Mouse (Mus musculus): ENCODE results near the gene Bcl2. TPM values are rescaled to one million over a fixed set of nuclear protein-coding genes. Genes with fewer than 3 reads are reported as not detected.

Gene Bcl2
- polyA plus RNA-seq, 1 experiment from 2014 or later = 18.5 TPM

GRCm38 (mm10) chr1:106602536-106602935 lies 111.5 kb downstream of the Bcl2 start:
- peak overlapping the region; percentile 47 for H3K27ac ChIP-seq (ENCODE audit: low read length)
- H3K4me3 ChIP-seq (ENCODE audit: low read length) = no peak overlapping the region
- H3K27me3 ChIP-seq (ENCODE audit: control insufficient read depth, insufficient read depth, low read depth, low read length) = no peaks in the 10 kb centered on the region
- H3K36me3 ChIP-seq (ENCODE audit: control insufficient read depth, insufficient read depth, low read length) = no peaks in the 10 kb centered on the region
- no peaks in the 10 kb centered on the region for H3K9me3 ChIP-seq (ENCODE audit: control insufficient read depth, low read length)
- WGBS = 17% methylated on average over 5 of the region's 5 CpGs
- peaks cover 20% of the 10 kb centered on the region for H3K4me1 ChIP-seq (replicated peaks; ENCODE audit: control insufficient read depth, insufficient read depth, low read length)
- H3K4me2 ChIP-seq (ENCODE audit: low read depth, low read length) = peak overlapping the region; percentile 27
- no peak overlapping the region for H3K9ac ChIP-seq (ENCODE audit: low read length)
- peak; percentile 62; the same call in 1 of the 2 replicates for ATAC-seq (ENCODE audit: low read depth)

DNA sequence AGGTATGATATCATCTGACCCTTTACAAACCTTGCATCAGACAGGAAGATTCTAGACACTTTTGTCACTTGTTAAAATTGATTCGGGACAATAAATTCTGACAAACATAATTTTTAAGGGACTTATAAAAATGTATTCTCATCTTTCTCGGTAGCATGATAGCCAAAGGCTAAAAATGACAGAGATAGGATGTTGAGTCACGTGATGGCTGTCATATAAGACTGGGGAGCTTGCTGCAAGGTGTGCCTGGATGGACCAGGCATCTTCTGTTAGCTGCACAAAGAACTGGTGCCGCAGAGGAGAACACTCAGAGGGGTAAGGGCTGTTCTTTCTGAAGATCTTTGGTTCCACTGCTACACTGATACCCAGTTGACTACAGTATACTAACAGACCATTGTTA lies 112.8 kb downstream of the Bcl2 start:
- Histone ChIP-seq H3K27ac (ENCODE audit: low read length) (no peak overlapping the region), H3K27me3 (ENCODE audit: control insufficient read depth, insufficient read depth, low read depth, low read length) (no peaks in the 10 kb centered on the region), H3K9me3 (ENCODE audit: control insufficient read depth, low read length) (no peaks in the 10 kb centered on the region), H3K4me1 (replicated peaks; ENCODE audit: control insufficient read depth, insufficient read depth, low read length) (peaks cover 20% of the 10 kb centered on the region), H3K4me2 (ENCODE audit: low read depth, low read length) (no peak overlapping the region), H3K36me3 (ENCODE audit: control insufficient read depth, insufficient read depth, low read length) (no peaks in the 10 kb centered on the region), H3K9ac (ENCODE audit: low read length) (no peak overlapping the region), H3K4me3 (ENCODE audit: low read length) (no peak overlapping the region)
- WGBS = 86% methylated on average over 4 of the region's 4 CpGs
- no peak for ATAC-seq (ENCODE audit: low read depth)

GRCm38 (mm10) chr1:106600841-106601240 lies 113.2 kb downstream of the Bcl2 start:
- Histone ChIP-seq H3K4me3 (ENCODE audit: low read length) (no peak overlapping the region), H3K9me3 (ENCODE audit: control insufficient read depth, low read length) (no peaks in the 10 kb centered on the region), H3K27ac (ENCODE audit: low read length) (no peak overlapping the region), H3K9ac (ENCODE audit: low read length) (no peak overlapping the region), H3K4me1 (replicated peaks; ENCODE audit: control insufficient read depth, insufficient read depth, low read length) (peaks cover 20% of the 10 kb centered on the region), H3K27me3 (ENCODE audit: control insufficient read depth, insufficient read depth, low read depth, low read length) (no peaks in the 10 kb centered on the region), H3K36me3 (ENCODE audit: control insufficient read depth, insufficient read depth, low read length) (no peaks in the 10 kb centered on the region), H3K4me2 (ENCODE audit: low read depth, low read length) (no peak overlapping the region)
- 76% methylated on average over 5 of the region's 5 CpGs for WGBS
- no peak for ATAC-seq (ENCODE audit: low read depth)

DNA sequence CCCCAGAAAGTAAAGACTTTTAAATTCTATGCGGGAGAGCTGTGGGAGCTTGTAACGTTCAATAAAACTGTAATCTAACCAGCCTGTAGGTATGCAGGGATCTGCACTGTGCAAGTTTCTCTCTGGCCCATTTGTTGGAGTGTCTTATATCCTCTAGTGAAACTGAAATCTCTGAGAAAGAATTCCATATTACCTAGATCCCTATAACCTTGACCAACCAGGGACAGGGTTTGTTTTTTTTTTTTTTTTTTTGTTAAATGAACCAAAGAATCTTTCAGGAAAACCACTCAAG lies 115.8 kb downstream of the Bcl2 start:
- H3K9me3 ChIP-seq (ENCODE audit: control insufficient read depth, low read length) = no peaks in the 10 kb centered on the region
- H3K4me3 ChIP-seq (ENCODE audit: low read length) = no peak overlapping the region
- H3K27me3 ChIP-seq (ENCODE audit: control insufficient read depth, insufficient read depth, low read depth, low read length) = no peaks in the 10 kb centered on the region
- H3K4me2 ChIP-seq (ENCODE audit: low read depth, low read length) = no peak overlapping the region
- ATAC-seq (ENCODE audit: low read depth) = no peak
- H3K4me1 ChIP-seq (replicated peaks; ENCODE audit: control insufficient read depth, insufficient read depth, low read length) = peaks cover 12% of the 10 kb centered on the region
- H3K27ac ChIP-seq (ENCODE audit: low read length) = no peak overlapping the region
- H3K36me3 ChIP-seq (ENCODE audit: control insufficient read depth, insufficient read depth, low read length) = no peaks in the 10 kb centered on the region
- 87% methylated on average over 2 of the region's 2 CpGs for WGBS
- H3K9ac ChIP-seq (ENCODE audit: low read length) = no peak overlapping the region

GRCm38 (mm10) chr1:106597575-106598291 lies 116.3 kb downstream of the Bcl2 start:
- Histone ChIP-seq H3K27ac (ENCODE audit: low read length) (no peak overlapping the region), H3K27me3 (ENCODE audit: control insufficient read depth, insufficient read depth, low read depth, low read length) (no peaks in the 10 kb centered on the region), H3K4me2 (ENCODE audit: low read depth, low read length) (no peak overlapping the region), H3K4me3 (ENCODE audit: low read length) (no peak overlapping the region), H3K4me1 (replicated peaks; ENCODE audit: control insufficient read depth, insufficient read depth, low read length) (peaks cover 7% of the 10 kb centered on the region), H3K9ac (ENCODE audit: low read length) (no peak overlapping the region), H3K36me3 (ENCODE audit: control insufficient read depth, insufficient read depth, low read length) (no peaks in the 10 kb centered on the region), H3K9me3 (ENCODE audit: control insufficient read depth, low read length) (no peaks in the 10 kb centered on the region)
- no peak for ATAC-seq (ENCODE audit: low read depth)
- 75% methylated on average over 5 of the region's 5 CpGs for WGBS

DNA sequence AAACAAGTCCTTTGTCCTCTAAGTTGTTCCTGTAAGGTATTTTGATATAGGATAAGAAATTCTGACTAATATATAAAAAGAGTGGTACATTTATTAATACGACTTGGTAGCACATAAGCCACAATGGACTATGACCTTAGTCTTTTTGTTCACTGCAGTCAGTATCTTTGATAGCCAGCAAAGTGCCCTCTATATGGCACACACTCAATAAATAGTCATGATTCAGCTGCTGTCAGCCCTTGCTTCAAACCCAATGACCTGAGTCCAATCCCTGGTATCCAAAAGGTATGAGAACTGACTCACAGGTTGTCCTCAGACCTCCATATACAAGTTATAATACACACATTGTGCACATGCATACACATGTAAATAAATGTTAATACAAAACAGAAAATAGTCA lies 117.7 kb downstream of the Bcl2 start:
- Histone ChIP-seq H3K4me1 (replicated peaks; ENCODE audit: control insufficient read depth, insufficient read depth, low read length) (no peaks in the 10 kb centered on the region; the same call in 1 of the 2 replicates), H3K27ac (ENCODE audit: low read length) (no peak overlapping the region), H3K36me3 (ENCODE audit: control insufficient read depth, insufficient read depth, low read length) (no peaks in the 10 kb centered on the region), H3K27me3 (ENCODE audit: control insufficient read depth, insufficient read depth, low read depth, low read length) (no peaks in the 10 kb centered on the region), H3K9me3 (ENCODE audit: control insufficient read depth, low read length) (no peaks in the 10 kb centered on the region), H3K4me2 (ENCODE audit: low read depth, low read length) (no peak overlapping the region), H3K9ac (ENCODE audit: low read length) (no peak overlapping the region), H3K4me3 (ENCODE audit: low read length) (no peak overlapping the region)
- WGBS = 90% methylated on average over 1 of the region's 1 CpGs
- no peak for ATAC-seq (ENCODE audit: low read depth)

GRCm38 (mm10) chr1:106595286-106595885 lies 118.7 kb downstream of the Bcl2 start:
- no peak for ATAC-seq (ENCODE audit: low read depth)
- peaks cover 4% of the 10 kb centered on the region for H3K4me1 ChIP-seq (replicated peaks; ENCODE audit: control insufficient read depth, insufficient read depth, low read length)
- H3K4me2 ChIP-seq (ENCODE audit: low read depth, low read length) = no peak overlapping the region
- H3K27ac ChIP-seq (ENCODE audit: low read length) = no peak overlapping the region
- no peaks in the 10 kb centered on the region for H3K27me3 ChIP-seq (ENCODE audit: control insufficient read depth, insufficient read depth, low read depth, low read length)
- H3K4me3 ChIP-seq (ENCODE audit: low read length) = no peak overlapping the region
- WGBS = 72% methylated on average over 6 of the region's 6 CpGs
- no peak overlapping the region for H3K9ac ChIP-seq (ENCODE audit: low read length)
- no peaks in the 10 kb centered on the region for H3K9me3 ChIP-seq (ENCODE audit: control insufficient read depth, low read length)
- H3K36me3 ChIP-seq (ENCODE audit: control insufficient read depth, insufficient read depth, low read length) = no peaks in the 10 kb centered on the region

- Histone ChIP-seq H3K36me3 (ENCODE audit: control insufficient read depth, insufficient read depth, low read length) (no peaks in the 10 kb centered on the region), H3K27ac (ENCODE audit: low read length) (no peak overlapping the region), H3K27me3 (ENCODE audit: control insufficient read depth, insufficient read depth, low read depth, low read length) (no peaks in the 10 kb centered on the region), H3K4me1 (replicated peaks; ENCODE audit: control insufficient read depth, insufficient read depth, low read length) (peaks cover 6% of the 10 kb centered on the region), H3K9ac (ENCODE audit: low read length) (no peak overlapping the region), H3K4me3 (ENCODE audit: low read length) (no peak overlapping the region), H3K9me3 (ENCODE audit: control insufficient read depth, low read length) (no peaks in the 10 kb centered on the region), H3K4me2 (ENCODE audit: low read depth, low read length) (no peak overlapping the region)
- no peak for ATAC-seq (ENCODE audit: low read depth)
- WGBS = 39% methylated on average over 2 of the region's 2 CpGs
Measured at GRCm38 (mm10) chr1:106591180-106591774, 122.8 kb downstream of the Bcl2 start.

DNA sequence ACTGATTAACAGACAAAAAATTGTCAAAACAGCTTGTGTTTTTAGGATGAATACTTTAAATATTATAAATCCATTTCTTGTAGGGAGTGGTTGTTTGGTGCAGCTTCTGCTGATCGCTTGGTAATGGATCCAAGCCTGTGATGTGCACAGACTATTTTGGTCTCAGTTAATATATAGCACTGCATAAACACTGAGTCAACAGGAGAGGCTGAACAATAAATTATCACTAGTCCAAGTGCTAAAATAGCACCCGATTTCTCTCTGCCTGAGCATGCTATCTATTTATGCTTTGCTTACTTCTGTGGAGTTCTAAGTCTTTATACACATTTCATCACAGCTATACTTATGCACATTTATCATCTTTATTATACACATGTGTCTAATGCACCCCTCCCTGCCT lies 124.9 kb downstream of the Bcl2 start:
- no peaks in the 10 kb centered on the region for H3K36me3 ChIP-seq (ENCODE audit: control insufficient read depth, insufficient read depth, low read length)
- no peak overlapping the region for H3K4me3 ChIP-seq (ENCODE audit: low read length)
- H3K9ac ChIP-seq (ENCODE audit: low read length) = no peak overlapping the region
- no peak overlapping the region for H3K4me2 ChIP-seq (ENCODE audit: low read depth, low read length)
- no peak overlapping the region for H3K27ac ChIP-seq (ENCODE audit: low read length)
- ATAC-seq (ENCODE audit: low read depth) = no peak
- peaks cover 9% of the 10 kb centered on the region for H3K4me1 ChIP-seq (replicated peaks; ENCODE audit: control insufficient read depth, insufficient read depth, low read length)
- 48% methylated on average over 2 of the region's 2 CpGs for WGBS
- H3K27me3 ChIP-seq (ENCODE audit: control insufficient read depth, insufficient read depth, low read depth, low read length) = no peaks in the 10 kb centered on the region
- H3K9me3 ChIP-seq (ENCODE audit: control insufficient read depth, low read length) = no peaks in the 10 kb centered on the region

Measured in lung, embryonic 16.5 days (tissue).